ENCODE assay signal across 16 mouse cellular contexts in the genomic region with DNA sequence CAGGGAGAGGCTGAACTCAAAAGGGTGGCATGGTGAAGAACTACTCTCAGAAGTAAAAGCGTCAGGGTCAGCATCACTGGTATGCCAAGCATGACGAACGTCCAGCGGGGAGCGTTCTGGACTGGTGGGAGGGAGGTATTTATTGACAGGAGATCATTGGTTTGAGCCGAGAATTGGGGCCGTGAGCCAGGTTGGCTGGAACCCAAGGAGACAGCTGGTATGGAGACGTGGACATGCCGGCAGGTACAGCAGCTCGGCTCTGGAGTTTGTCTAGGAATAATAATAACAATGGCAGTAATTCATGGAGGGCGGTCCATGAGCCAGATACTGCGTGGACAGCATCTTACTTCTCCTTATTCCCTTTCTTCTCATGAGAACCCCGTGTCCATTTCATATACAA.
DNase-seq lines count a peak whose midpoint lies in the region; ATAC-seq and TF ChIP-seq lines count a peak whose summit lies in the region.
"Had no signal": no experiment of that assay in that cellular context is flagged by ENCODE, and none has a peak within 500 bp of the region (broad histone marks: within the 10 kb centered on the region; RNA-seq: fewer than 3 reads in every experiment).

No protein-coding gene starts in this region.

- H3K9me3 ChIP-seq in kidney, embryonic 15.5 days (replicated peaks) = no peaks in the 10 kb centered on the region
- H3K9me3 ChIP-seq: embryonic facial prominence, embryonic 13.5 days; limb, embryonic 13.5 days; midbrain, embryonic 12.5 days had no signal

- 36% methylated on average over 13 of the region's 13 CpGs for WGBS in kidney, adult 2 months
- 63% methylated on average over 13 of the region's 13 CpGs for WGBS in kidney, embryonic 15.5 days

- no peak overlapping the region for H3K9ac ChIP-seq in kidney, embryonic 15.5 days
- H3K9ac ChIP-seq: embryonic facial prominence, embryonic 13.5 days; limb, embryonic 13.5 days; midbrain, embryonic 12.5 days had no signal

- ATAC-seq in kidney, embryonic 15.5 days (replicated peaks; ENCODE audit: low FRiP score) = no peak

- DNase-seq in adrenal gland, postnatal 25 days = peak; percentile 14
- no peak for DNase-seq in adrenal gland, adult (ENCODE audit: inconsistent age in 2 of 2, low spot score in 1 of 2)
- DNase-seq in kidney, adult 2 months = peak; percentile 70
- DNase-seq in cerebellum, postnatal 14 days = peak; percentile 97 to 98
- DNase-seq in kidney, postnatal 36 days = peak; percentile 48 to 66
- no peak for DNase-seq in left cerebral cortex, adult 2 months (ENCODE audit: extremely low spot score in 1 of 2, low spot score in 2 of 2)
- no peak for DNase-seq in frontal cortex, postnatal 36 days (ENCODE audit: low spot score in 2 of 2)
- DNase-seq: lung, postnatal 36 days; right cerebral cortex, adult 18-20 months; spleen, adult 18-20 months; thymus, postnatal 14 days had no signal

- H3K4me3 ChIP-seq in kidney, adult 2 months (ENCODE audit: insufficient read depth, low read depth, low read length) = no peak overlapping the region
- no peak overlapping the region for H3K4me3 ChIP-seq in kidney, embryonic 15.5 days (replicated peaks)
- no peak overlapping the region for H3K4me3 ChIP-seq in left cerebral cortex, adult 2 months
- H3K4me3 ChIP-seq: embryonic facial prominence, embryonic 13.5 days; limb, embryonic 13.5 days; midbrain, embryonic 12.5 days had no signal

- no peaks in the 10 kb centered on the region; the same call in 1 of the 2 replicates for H3K27me3 ChIP-seq in kidney, adult 2 months (replicated peaks; ENCODE audit: control insufficient read depth, insufficient read depth, low read length)
- H3K27me3 ChIP-seq in kidney, embryonic 15.5 days = no peaks in the 10 kb centered on the region
- H3K27me3 ChIP-seq: CH12.LX; limb, embryonic 13.5 days had no signal

- no peaks in the 10 kb centered on the region; the same call in 1 of the 2 replicates for H3K4me1 ChIP-seq in kidney, adult 2 months (ENCODE audit: control insufficient read depth, insufficient read depth, low read length)
- H3K4me1 ChIP-seq in kidney, embryonic 15.5 days = no peaks in the 10 kb centered on the region
- H3K4me1 ChIP-seq: limb, embryonic 13.5 days had no signal

- H3K27ac ChIP-seq in kidney, adult 2 months (ENCODE audit: insufficient read depth, low read depth, low read length) = no peak overlapping the region
- H3K27ac ChIP-seq in kidney, embryonic 15.5 days = no peak overlapping the region
- H3K27ac ChIP-seq in left cerebral cortex, adult 2 months = no peak overlapping the region
- H3K27ac ChIP-seq: embryonic facial prominence, embryonic 13.5 days; limb, embryonic 13.5 days; midbrain, embryonic 12.5 days had no signal

- intact Hi-C loops in left cerebral cortex, adult 2 months (cut with DNase I) = no loop called here

- no peak overlapping the region for H3K4me2 ChIP-seq in kidney, embryonic 15.5 days
- H3K4me2 ChIP-seq: embryonic facial prominence, embryonic 13.5 days; limb, embryonic 13.5 days; midbrain, embryonic 12.5 days had no signal

- no peak for TF ChIP-seq CTCF in kidney, adult 2 months (conservative IDR thresholded peaks at IDR 0.05; ENCODE audit: insufficient read depth, insufficient read length, low read depth, low read length)
- no peak for TF ChIP-seq CTCF in left cerebral cortex, adult 2 months (IDR thresholded peaks at IDR 0.05)

- no peak for TF ChIP-seq POLR2A in kidney, adult 2 months (IDR thresholded peaks at IDR 0.05; ENCODE audit: low read depth, low read length)

- H3K36me3 ChIP-seq in kidney, adult 2 months (ENCODE audit: control insufficient read depth, insufficient read depth, low read length) = no peaks in the 10 kb centered on the region
- H3K36me3 ChIP-seq in kidney, embryonic 15.5 days = no peaks in the 10 kb centered on the region
- H3K36me3 ChIP-seq: embryonic facial prominence, embryonic 13.5 days; limb, embryonic 13.5 days; midbrain, embryonic 12.5 days had no signal

Comparison
In these comparisons a context has a peak if more than half of its experiments do, and no peak if none do; other contexts are left out.
1. DNase-seq: peak in adrenal gland, postnatal 25 days (single experiment), kidney, adult 2 months (single experiment), cerebellum, postnatal 14 days (2 of 2) and kidney, postnatal 36 days (2 of 2); none in adrenal gland, adult (0 of 2), left cerebral cortex, adult 2 months (0 of 2) and frontal cortex, postnatal 36 days (0 of 2).